Mouse (Mus musculus) kidney, adult 2 months (tissue): ENCODE data around the gene Hoxc6.

Experiments
- CTCF ChIP-seq: fragments of 200-500 bp; conservative IDR thresholded peaks from 2 replicates; pipeline ENCODE4 v1.5.1; 2011; ENCODE audit warnings: low read depth, mild to moderate bottlenecking, control low read depth, low read length, moderate library complexity, mixed read lengths; ENCODE audit not compliant: insufficient read depth, insufficient read length
- POLR2A ChIP-seq: fragments of 200-500 bp; IDR thresholded peaks from one replicate; pipeline ENCODE4 v1.6.1; 2011; ENCODE audit warnings: low read depth, low read length, control low read depth

GRCm38 (mm10) chr15:102967511-102968397 lies 30.3 kb upstream of the Hoxc6 start:
- no peak for TF ChIP-seq POLR2A
- no peak for TF ChIP-seq CTCF
